Mouse (Mus musculus): Measurements from ENCODE around the gene Ly6g6f. TPM values are rescaled to one million over a fixed set of nuclear protein-coding genes. Genes with fewer than 3 reads are reported as not detected.
A peak's percentile ranks its signal among the peaks of the same experiment; 100 is the strongest.

Ly6g6f gene
- polyA plus RNA-seq, 1 experiment from 2014 or later = 0.15 TPM

DNA sequence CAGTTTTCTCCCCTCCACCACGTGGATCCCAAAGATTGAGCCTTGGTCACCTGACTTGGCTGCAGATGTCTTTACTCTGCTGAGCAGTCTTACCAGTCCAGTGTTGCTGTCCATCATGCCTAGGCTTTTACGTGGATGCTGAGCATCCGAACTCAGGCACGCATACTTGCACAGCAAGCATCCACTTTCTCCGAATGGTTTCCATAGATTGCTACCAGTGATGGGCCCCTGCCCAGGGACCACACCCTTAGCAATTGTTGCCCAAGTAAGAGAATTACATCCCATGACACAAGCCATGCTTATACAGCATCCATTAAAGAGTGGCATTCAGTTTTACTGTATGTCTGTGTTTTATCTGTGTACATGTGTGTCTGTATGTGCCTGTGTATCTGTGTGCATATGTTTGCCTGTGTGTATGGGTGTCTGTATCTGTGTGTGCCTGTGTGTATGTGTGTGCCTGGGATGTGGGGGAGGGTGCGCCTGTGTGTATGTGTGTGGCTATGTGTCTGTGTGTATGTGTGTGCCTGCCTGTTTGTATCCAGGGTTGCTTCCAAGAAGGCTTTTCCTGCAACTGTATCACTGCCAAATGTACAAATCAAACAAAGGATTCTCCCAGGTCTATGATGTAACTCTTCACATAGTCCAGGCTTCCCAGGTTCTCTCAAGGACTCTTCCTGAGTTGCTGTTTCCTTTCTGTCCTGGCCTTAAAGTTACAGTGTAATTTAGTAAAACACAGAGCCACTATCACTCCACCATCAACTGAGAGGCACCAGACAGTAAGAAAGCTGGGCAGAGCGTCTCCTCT lies 29.5 kb downstream of the Ly6g6f start:
- 95% methylated on average over 7 of the region's 7 CpGs for WGBS
- no peak for DNase-seq (ENCODE audit: low spot score)
- peaks cover 56% of the 10 kb centered on the region for H3K36me3 ChIP-seq (ENCODE audit: control insufficient read depth, insufficient read depth, low read length)
- no peaks in the 10 kb centered on the region for H3K9me3 ChIP-seq (replicated peaks; ENCODE audit: control insufficient read depth, low read length)
- H3K4me3 ChIP-seq (ENCODE audit: low read depth, low read length) = no peak overlapping the region
- no peaks in the 10 kb centered on the region for H3K27me3 ChIP-seq (replicated peaks; ENCODE audit: control insufficient read depth, insufficient read depth, low read length)
- no peak overlapping the region for H3K4me2 ChIP-seq (ENCODE audit: low read length)
- no peak overlapping the region for H3K27ac ChIP-seq (ENCODE audit: low read depth, low read length)
- ATAC-seq = no peak
- no peak overlapping the region for H3K9ac ChIP-seq (ENCODE audit: low read length)
- H3K4me1 ChIP-seq (ENCODE audit: control insufficient read depth, insufficient read depth, low read length) = peaks cover 24% of the 10 kb centered on the region

DNA sequence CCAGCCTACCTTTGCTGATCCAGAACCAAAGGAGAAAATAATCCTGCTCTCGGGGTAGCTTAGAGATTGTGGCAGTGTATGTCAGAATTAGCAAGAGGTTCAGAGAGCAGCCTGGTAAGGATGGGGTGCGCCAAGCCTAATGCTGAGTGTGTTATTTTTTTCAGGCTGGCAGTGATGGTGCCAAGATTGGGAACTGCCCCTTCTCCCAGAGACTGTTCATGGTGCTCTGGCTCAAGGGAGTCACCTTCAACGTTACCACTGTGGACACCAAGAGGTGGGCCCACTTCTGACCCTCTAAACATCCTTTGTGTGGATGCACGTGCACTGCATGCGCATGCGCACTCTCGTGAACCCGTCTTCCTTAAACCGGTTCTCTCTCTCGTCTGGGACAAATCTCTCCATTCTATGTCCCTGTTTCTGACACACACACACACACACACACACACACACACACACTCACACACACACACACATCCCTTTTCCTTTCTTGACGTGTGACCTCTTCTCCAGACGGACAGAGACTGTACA lies 33.1 kb downstream of the Ly6g6f start:
- WGBS = 82% methylated on average over 12 of the region's 12 CpGs
- H3K27me3 ChIP-seq (replicated peaks; ENCODE audit: control insufficient read depth, insufficient read depth, low read length) = no peaks in the 10 kb centered on the region
- peak overlapping the region; percentile 68 for H3K9ac ChIP-seq (ENCODE audit: low read length)

DNA sequence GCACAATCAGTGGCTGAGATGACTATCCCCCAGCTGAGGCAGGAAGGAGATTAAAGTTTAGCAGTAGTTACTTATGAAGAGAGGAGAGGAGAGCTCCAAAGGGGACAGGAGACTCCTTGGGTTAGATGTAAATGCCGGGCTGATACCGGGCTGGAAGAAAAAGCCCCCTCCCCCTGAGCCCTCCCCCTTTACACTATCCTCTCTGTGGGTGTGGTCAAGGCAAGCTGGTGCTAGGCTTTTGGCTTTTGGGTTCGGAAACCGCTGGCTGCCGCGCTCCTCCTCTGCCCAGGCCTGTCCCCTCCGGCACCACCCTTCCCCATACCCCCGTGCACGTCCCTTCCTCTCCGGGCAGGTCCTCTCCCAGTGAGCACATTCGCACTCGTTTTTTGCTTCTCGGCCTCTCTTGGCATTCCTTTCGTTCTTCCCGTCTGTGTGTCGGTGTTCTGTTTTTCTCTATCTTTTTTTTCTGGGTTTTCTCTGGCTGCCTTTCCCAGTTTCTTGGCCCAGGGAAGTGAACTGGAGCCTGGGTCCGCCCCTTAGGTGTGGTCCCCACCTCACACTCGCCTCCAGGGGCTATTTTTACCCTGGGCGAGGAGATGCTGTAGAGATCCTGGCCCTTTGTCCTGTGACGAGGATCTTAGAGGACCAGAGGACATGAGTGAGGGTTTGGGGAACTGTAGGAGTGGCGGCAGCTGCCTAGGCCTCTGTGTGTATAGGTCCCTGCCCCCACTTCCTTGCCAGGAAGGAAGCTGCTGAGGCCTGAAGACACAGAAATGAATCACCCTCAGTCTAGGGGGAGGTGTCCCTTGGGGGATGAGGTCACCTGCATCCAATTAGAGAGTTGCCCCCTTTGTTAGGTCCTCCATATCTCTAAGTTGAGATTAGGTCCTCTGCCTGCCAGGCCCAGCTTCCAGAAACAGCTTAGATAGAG lies 34.0 kb downstream of the Ly6g6f start:
- peak overlapping the region; percentile 37 for H3K4me3 ChIP-seq (ENCODE audit: low read depth, low read length)
- WGBS = 2% methylated on average over 21 of the region's 21 CpGs

More for the DNA sequence above, 33.1 kb downstream of the Ly6g6f start:
- Histone ChIP-seq H3K4me2 (ENCODE audit: low read length) (peak overlapping the region; percentile 71), H3K27ac (ENCODE audit: low read depth, low read length) (peak overlapping the region; percentile 86), H3K36me3 (ENCODE audit: control insufficient read depth, insufficient read depth, low read length) (peaks cover 40% of the 10 kb centered on the region), H3K4me3 (ENCODE audit: low read depth, low read length) (peak overlapping the region; percentile 37), H3K4me1 (ENCODE audit: control insufficient read depth, insufficient read depth, low read length) (peaks cover 20% of the 10 kb centered on the region), H3K9me3 (replicated peaks; ENCODE audit: control insufficient read depth, low read length) (no peaks in the 10 kb centered on the region)
- no peak for ATAC-seq
- DNase-seq (ENCODE audit: low spot score) = no peak

DNA sequence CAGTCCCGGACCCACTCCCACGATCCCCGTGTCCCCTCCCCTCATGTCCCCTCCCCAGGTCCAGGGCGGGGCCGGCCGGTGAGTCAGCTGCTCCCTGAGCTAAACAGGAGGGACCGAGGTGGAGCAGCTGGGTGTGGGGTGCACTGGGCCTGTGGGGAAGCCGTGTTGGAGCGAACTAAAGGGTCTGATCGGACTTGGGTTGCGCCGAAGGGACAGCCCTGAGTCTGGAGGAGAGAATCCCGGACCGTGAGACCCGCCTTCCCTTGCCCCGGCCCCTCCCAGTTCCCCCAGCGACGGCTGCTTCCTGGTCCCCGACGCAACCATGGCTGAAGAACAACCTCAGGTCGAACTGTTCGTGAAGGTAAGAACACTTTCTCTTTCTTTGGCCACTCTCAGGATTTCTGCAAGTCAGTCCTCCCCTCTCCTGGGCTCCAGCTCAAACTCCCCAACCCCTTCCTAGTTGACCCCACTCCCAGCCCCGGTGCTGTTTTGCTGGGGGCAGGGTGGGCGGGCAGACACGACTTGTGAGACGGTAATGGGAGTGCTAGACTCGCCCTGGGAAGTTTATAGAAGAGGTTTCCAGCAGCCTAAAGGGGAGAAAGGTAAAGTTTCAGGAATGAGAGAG lies 35.2 kb downstream of the Ly6g6f start:
- H3K9ac ChIP-seq (ENCODE audit: low read length) = peak overlapping the region; percentile 62
- peaks cover 24% of the 10 kb centered on the region for H3K4me1 ChIP-seq (ENCODE audit: control insufficient read depth, insufficient read depth, low read length)
- no peaks in the 10 kb centered on the region for H3K9me3 ChIP-seq (replicated peaks; ENCODE audit: control insufficient read depth, low read length)
- H3K4me2 ChIP-seq (ENCODE audit: low read length) = peak overlapping the region; percentile 71
- peak overlapping the region; percentile 37 for H3K4me3 ChIP-seq (ENCODE audit: low read depth, low read length)
- peaks cover 22% of the 10 kb centered on the region for H3K36me3 ChIP-seq (ENCODE audit: control insufficient read depth, insufficient read depth, low read length)
- 0 out of 2 replicates have a peak, but pooled peaks have one; percentile 8 for ATAC-seq
- no peaks in the 10 kb centered on the region for H3K27me3 ChIP-seq (replicated peaks; ENCODE audit: control insufficient read depth, insufficient read depth, low read length)
- under 1% methylated on average over 27 of the region's 27 CpGs for WGBS
- DNase-seq (ENCODE audit: low spot score) = peak; percentile 58
- peak overlapping the region; percentile 86 for H3K27ac ChIP-seq (ENCODE audit: low read depth, low read length)

More for the DNA sequence above, 34.0 kb downstream of the Ly6g6f start:
- no peaks in the 10 kb centered on the region for H3K9me3 ChIP-seq (replicated peaks; ENCODE audit: control insufficient read depth, low read length)
- H3K4me2 ChIP-seq (ENCODE audit: low read length) = peak overlapping the region; percentile 71
- H3K36me3 ChIP-seq (ENCODE audit: control insufficient read depth, insufficient read depth, low read length) = peaks cover 34% of the 10 kb centered on the region
- H3K9ac ChIP-seq (ENCODE audit: low read length) = peak overlapping the region; percentile 68
- H3K27me3 ChIP-seq (replicated peaks; ENCODE audit: control insufficient read depth, insufficient read depth, low read length) = no peaks in the 10 kb centered on the region
- peak; percentile 70 for DNase-seq (ENCODE audit: low spot score)
- peak; percentile 52 for ATAC-seq
- peak overlapping the region; percentile 86 for H3K27ac ChIP-seq (ENCODE audit: low read depth, low read length)
- H3K4me1 ChIP-seq (ENCODE audit: control insufficient read depth, insufficient read depth, low read length) = peaks cover 20% of the 10 kb centered on the region

DNA sequence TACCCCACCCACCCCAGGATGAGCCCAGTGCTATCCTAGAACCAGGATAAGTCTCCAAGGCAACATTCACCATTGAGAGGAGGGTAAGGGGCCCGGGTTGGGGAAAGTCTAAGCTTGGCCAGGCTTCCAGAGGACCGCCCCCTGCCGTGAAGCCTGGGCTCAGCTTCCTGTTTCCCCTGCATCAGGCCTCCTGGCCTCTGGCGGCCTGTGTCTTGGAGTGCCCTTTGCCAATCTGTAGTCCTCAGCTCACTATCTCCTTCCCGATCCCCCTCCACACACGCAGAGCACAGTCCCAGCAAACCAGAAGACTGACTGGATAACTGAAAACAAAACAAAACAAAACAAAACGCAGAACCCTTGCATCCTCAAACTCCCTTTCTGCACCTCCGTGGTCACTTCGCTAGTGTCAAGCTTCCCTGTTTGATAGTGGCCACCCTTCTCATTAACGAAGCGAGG lies 35.8 kb downstream of the Ly6g6f start, which contains the start of gene Clic1:
Clic1 (plus strand) TSS at position 406 of the 456 bp plus-strand sequence.
- ATAC-seq = no peak
- 4% methylated on average over 11 of the region's 11 CpGs for WGBS
- peaks cover 24% of the 10 kb centered on the region for H3K4me1 ChIP-seq (ENCODE audit: control insufficient read depth, insufficient read depth, low read length)
- peak within 1 kb of the TSS; percentile 86 for H3K27ac ChIP-seq (ENCODE audit: low read depth, low read length)
- DNase-seq (ENCODE audit: low spot score) = peak; percentile 78
- H3K27me3 ChIP-seq (replicated peaks; ENCODE audit: control insufficient read depth, insufficient read depth, low read length) = no peaks in the 10 kb centered on the region
- H3K4me2 ChIP-seq (ENCODE audit: low read length) = peak within 1 kb of the TSS; percentile 71
- peaks cover 18% of the 10 kb centered on the region for H3K36me3 ChIP-seq (ENCODE audit: control insufficient read depth, insufficient read depth, low read length)
- H3K9me3 ChIP-seq (replicated peaks; ENCODE audit: control insufficient read depth, low read length) = no peaks in the 10 kb centered on the region
- H3K4me3 ChIP-seq (ENCODE audit: low read depth, low read length) = peak within 1 kb of the TSS; percentile 37
- H3K9ac ChIP-seq (ENCODE audit: low read length) = peak within 1 kb of the TSS; percentile 62

DNA sequence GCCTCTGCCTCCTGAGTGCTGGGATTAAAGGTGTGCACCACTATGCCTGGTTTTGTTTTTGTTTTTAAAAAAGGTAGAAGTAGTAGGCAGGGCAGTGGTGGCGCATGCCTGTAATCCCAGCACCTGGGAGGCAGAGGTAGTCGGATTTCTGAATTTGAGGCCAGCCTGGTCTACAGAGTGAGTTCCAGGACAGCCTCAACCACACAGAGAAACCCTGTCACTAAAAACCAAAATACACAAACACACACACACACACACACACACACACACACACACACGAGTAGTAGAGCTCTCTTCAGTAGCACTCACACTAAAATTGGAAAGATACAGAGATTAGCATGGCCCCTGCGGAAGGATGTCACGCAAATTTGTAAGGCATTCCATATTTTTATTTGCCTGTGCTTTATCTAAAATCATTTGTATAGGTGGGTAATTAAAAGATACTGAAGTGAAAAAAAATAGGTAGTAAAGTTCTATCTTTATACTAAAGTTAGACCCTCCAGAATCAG lies 36.4 kb downstream of the Ly6g6f start:
- H3K27me3 ChIP-seq (replicated peaks; ENCODE audit: control insufficient read depth, insufficient read depth, low read length) = no peaks in the 10 kb centered on the region
- WGBS = 76% methylated on average over 5 of the region's 5 CpGs
- no peak overlapping the region for H3K4me3 ChIP-seq (ENCODE audit: low read depth, low read length)
- H3K36me3 ChIP-seq (ENCODE audit: control insufficient read depth, insufficient read depth, low read length) = peaks cover 14% of the 10 kb centered on the region
- peak overlapping the region; percentile 86; the same call in 1 of the 2 replicates for H3K27ac ChIP-seq (ENCODE audit: low read depth, low read length)
- no peak overlapping the region for H3K9ac ChIP-seq (ENCODE audit: low read length)
- peaks cover 24% of the 10 kb centered on the region for H3K4me1 ChIP-seq (ENCODE audit: control insufficient read depth, insufficient read depth, low read length)
- H3K9me3 ChIP-seq (replicated peaks; ENCODE audit: control insufficient read depth, low read length) = no peaks in the 10 kb centered on the region
- ATAC-seq = no peak
- no peak overlapping the region for H3K4me2 ChIP-seq (ENCODE audit: low read length)
- no peak for DNase-seq (ENCODE audit: low spot score)

DNA sequence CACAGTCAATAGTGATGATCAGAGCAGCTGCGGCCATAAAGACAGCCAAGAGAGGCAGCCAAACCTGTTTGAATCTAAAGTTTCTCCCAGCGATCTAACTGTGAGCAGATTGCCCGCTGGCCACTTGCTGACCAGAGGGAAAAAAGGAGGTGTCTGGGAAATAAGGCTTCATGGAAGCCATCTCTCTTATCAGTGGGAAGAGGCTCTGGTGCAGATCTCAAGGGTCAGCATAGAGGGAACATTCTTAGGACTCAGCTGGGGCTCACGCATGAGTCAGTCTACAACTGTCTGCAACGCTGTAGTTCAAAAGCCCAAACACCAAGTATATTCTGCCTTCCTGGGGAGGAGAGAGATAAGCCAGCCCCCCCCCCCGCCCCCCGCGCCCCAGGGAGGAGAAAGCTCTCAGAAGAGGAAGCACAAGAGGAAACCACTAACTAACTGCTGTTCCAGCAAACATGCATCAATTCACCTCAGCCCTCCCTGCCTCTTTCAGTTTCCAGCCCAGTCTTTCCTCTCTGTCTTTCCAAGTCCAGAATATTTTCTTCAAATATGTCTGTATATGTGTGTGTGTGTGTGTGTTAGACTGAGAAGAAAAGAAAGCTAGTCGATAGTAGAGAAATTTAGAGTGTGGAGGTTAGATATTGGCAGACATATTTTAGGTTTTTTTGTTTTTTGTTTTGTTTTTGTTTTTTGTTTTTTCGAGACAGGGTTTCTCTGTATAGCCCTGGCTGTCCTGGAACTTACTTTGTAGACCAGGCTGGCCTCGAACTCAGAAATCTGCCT lies 37.1 kb downstream of the Ly6g6f start:
- WGBS = 59% methylated on average over 11 of the region's 11 CpGs
- no peak overlapping the region for H3K9ac ChIP-seq (ENCODE audit: low read length)
- H3K4me1 ChIP-seq (ENCODE audit: control insufficient read depth, insufficient read depth, low read length) = peaks cover 24% of the 10 kb centered on the region
- no peak for DNase-seq (ENCODE audit: low spot score)
- H3K27me3 ChIP-seq (replicated peaks; ENCODE audit: control insufficient read depth, insufficient read depth, low read length) = no peaks in the 10 kb centered on the region
- no peaks in the 10 kb centered on the region for H3K9me3 ChIP-seq (replicated peaks; ENCODE audit: control insufficient read depth, low read length)
- H3K27ac ChIP-seq (ENCODE audit: low read depth, low read length) = no peak overlapping the region
- H3K4me2 ChIP-seq (ENCODE audit: low read length) = no peak overlapping the region
- H3K36me3 ChIP-seq (ENCODE audit: control insufficient read depth, insufficient read depth, low read length) = peaks cover 10% of the 10 kb centered on the region; the same call in 1 of the 2 replicates
- ATAC-seq = no peak
- H3K4me3 ChIP-seq (ENCODE audit: low read depth, low read length) = no peak overlapping the region
